Mouse (Mus musculus) neural tube, embryonic 11.5 days (tissue): ENCODE results near the gene Fam133b. TPM values are rescaled to one million over a fixed set of nuclear protein-coding genes. Genes with fewer than 3 reads are reported as not detected.
"Not testable (repeated sequence)": the region's sequence is repeated elsewhere in the genome, so short reads cannot be mapped to it uniquely, and the experiment has no call there.

Experiments used
- ATAC-seq: fragments of 200-750 bp; cut with Nextera tagmentation; 2 replicates; pipeline ENCODE4 v1.8.0; 2017; ENCODE audit warnings: moderate number of reproducible peaks, mild to moderate bottlenecking, moderate TSS enrichment, moderate library complexity; ENCODE audit not compliant: insufficient read depth, low FRiP score, low TSS enrichment
- DNase-seq: peaks from one replicate; pipeline ENCODE4 v3.0.0-alpha.2; 2015; ENCODE audit warnings: low spot score
- H3K27ac ChIP-seq: fragments of 300-500 bp; sonication (generic); 2 replicates; pipeline ENCODE4 v1.5.1; 2014; ENCODE audit warnings: low read depth, mild to moderate bottlenecking, low read length
- H3K27me3 ChIP-seq: fragments of 300-500 bp; sonication (generic); 2 replicates; pipeline ENCODE4 v1.6.1; 2014; ENCODE audit warnings: mild to moderate bottlenecking, low read length, mixed read lengths; ENCODE audit not compliant: control insufficient read depth, insufficient read depth
- H3K36me3 ChIP-seq: fragments of 300-500 bp; sonication (generic); 2 replicates; pipeline ENCODE4 v1.6.1; 2014; ENCODE audit warnings: mild to moderate bottlenecking, low read length, moderate library complexity, mixed read lengths; ENCODE audit not compliant: control insufficient read depth, insufficient read depth
- H3K4me1 ChIP-seq: fragments of 300-500 bp; sonication (generic); 2 replicates; pipeline ENCODE4 v1.6.1; 2014; ENCODE audit warnings: low read length, mixed read lengths; ENCODE audit not compliant: control insufficient read depth, insufficient read depth
- H3K4me2 ChIP-seq: fragments of 300-500 bp; sonication (generic); 2 replicates; pipeline ENCODE4 v1.6.1; 2014; ENCODE audit warnings: low read depth, mild to moderate bottlenecking, moderate library complexity
- H3K4me3 ChIP-seq: fragments of 300-500 bp; sonication (generic); 2 replicates; pipeline ENCODE4 v1.5.1; 2014; ENCODE audit warnings: low read depth, low read length
- H3K9ac ChIP-seq: fragments of 300-500 bp; sonication (generic); 2 replicates; pipeline ENCODE4 v1.6.1; 2014; ENCODE audit warnings: mild to moderate bottlenecking, low read length
- H3K9me3 ChIP-seq: fragments of 300-500 bp; sonication (generic); 2 replicates; pipeline ENCODE4 v1.6.1; 2016; ENCODE audit warnings: low read length; ENCODE audit not compliant: control insufficient read depth
- WGBS: fragments of 180-500 bp; shearing (Covaris S2); extraction: QIAGEN DNeasy Blood & Tissue Kit; methylation state at CpG from one replicate; pipeline ENCODE4 v1.1.7; 2014; 5-methylcytosine and 5-hydroxymethylcytosine counted together
- polyA plus RNA-seq: library from polyadenylated mRNA; unstranded; fragments of >200 nt; fragmentation: Nextera tagmentation; extraction: Ambion mirVana; gene quantifications from 2 replicates; pipeline ENCODE4 v1.2.1, GENCODE M21; 2014

Fam133b gene
- polyA plus RNA-seq, 1 experiment from 2014 or later: 35.4 TPM

DNA sequence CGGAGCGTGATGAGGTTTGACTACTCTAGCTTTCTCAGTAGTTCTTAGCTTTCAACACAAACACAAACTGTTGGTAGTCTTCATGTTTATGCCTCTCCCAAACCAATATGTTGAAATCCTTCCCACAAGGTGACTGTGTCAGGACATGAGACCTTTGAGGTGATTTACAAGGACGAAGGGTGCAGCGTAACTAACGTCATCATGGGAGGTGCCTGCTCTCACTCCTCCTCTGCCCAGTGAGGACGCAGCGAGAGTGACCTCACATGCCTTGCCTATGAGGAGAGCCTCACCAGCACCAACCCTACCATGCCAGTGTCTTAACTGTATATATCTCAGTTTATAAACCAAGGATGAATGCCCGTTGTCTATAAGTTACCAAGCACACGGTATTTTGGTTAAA, 63.5 kb downstream of the Fam133b start:
- ATAC-seq: no peak
- H3K4me2 ChIP-seq: no peak overlapping the region
- no peaks in the 10 kb centered on the region for H3K27me3 ChIP-seq
- H3K27ac ChIP-seq: no peak overlapping the region
- peaks cover 1% of the 10 kb centered on the region; the same call in 1 of the 2 replicates for H3K36me3 ChIP-seq
- no peaks in the 10 kb centered on the region for H3K9me3 ChIP-seq
- H3K9ac ChIP-seq: no peak overlapping the region
- H3K4me3 ChIP-seq: no peak overlapping the region
- DNase-seq: no peak
- no peaks in the 10 kb centered on the region for H3K4me1 ChIP-seq
- 94% methylated on average over 9 of the region's 9 CpGs for WGBS

DNA sequence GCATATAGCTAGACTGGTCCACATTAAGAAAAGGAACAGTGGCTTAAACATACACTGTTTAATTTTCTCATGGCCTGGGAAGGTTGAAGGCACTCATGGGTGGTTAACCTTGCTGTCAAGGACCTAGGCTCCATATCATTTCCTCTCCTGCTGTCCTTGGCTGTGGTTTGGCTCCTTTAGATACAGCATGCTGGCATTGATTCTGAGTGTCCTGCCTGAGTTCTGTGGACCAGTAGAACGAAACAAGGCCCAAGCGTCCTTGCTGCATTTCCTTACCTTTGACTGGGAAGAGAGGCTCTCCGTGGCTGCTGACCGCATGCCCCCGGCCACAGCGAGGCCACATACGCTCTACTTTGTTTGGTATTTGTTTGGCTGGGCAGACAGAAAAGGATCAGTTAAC, 65.6 kb downstream of the Fam133b start:
- no peak for DNase-seq
- Histone ChIP-seq H3K4me3 (no peak overlapping the region), H3K4me2 (no peak overlapping the region), H3K36me3 (peaks cover 3% of the 10 kb centered on the region; the same call in 1 of the 2 replicates), H3K27me3 (no peaks in the 10 kb centered on the region), H3K9ac (no peak overlapping the region), H3K9me3 (no peaks in the 10 kb centered on the region), H3K27ac (no peak overlapping the region), H3K4me1 (no peaks in the 10 kb centered on the region)
- 94% methylated on average over 7 of the region's 7 CpGs for WGBS
- ATAC-seq: no peak

DNA sequence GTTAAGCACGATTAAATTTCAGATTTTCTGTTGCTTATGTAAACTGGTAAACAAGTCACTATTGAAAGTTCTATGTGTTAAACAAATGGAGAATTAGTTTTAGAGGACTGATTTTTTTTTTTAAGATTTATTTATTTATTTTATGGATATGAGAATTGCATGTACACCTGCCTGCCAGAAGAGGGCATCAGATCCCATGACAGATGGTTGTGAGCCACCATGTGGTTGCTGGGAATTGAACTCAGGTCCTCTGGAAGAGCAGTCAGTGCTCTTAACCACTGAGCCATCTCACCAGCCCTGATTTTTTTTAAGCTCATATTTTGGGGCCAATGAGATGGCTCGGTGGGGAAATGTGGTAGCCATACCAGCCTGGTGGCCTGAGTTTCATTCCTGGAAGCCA, 68.2 kb downstream of the Fam133b start:
- not testable (repeated sequence) for H3K4me2 ChIP-seq, H3K36me3 ChIP-seq, H3K27me3 ChIP-seq, DNase-seq, H3K9ac ChIP-seq, H3K4me1 ChIP-seq, H3K4me3 ChIP-seq, H3K27ac ChIP-seq, ATAC-seq, H3K9me3 ChIP-seq
- WGBS: 88% methylated on average over 2 of the region's 2 CpGs

Other genes with a start within 250 kb of the Fam133b start
- 12.2 and 14.1 TPM in 2 replicates for gene Cdk6, start 202.3 kb upstream of the Fam133b start, polyA plus RNA-seq
- gene 1700109H08Rik, start 27.7 kb downstream of the Fam133b start, polyA plus RNA-seq: 2.5 and 3.0 TPM in 2 replicates
- 14.7 and 17.0 TPM in 2 replicates for gene Pex1, start 52.2 kb downstream of the Fam133b start, polyA plus RNA-seq
- gene Rbm48, start 52.8 kb downstream of the Fam133b start, polyA plus RNA-seq: 12.9 and 16.4 TPM in 2 replicates
- not detected in 2 replicates for gene Tmbim7, start 107.3 kb downstream of the Fam133b start, polyA plus RNA-seq
- 73.1 and 77.4 TPM in 2 replicates for gene Gatad1, start 113.4 kb downstream of the Fam133b start, polyA plus RNA-seq